Comparison of ENCODE assay signal across 7 mouse cellular contexts in the genomic region with DNA sequence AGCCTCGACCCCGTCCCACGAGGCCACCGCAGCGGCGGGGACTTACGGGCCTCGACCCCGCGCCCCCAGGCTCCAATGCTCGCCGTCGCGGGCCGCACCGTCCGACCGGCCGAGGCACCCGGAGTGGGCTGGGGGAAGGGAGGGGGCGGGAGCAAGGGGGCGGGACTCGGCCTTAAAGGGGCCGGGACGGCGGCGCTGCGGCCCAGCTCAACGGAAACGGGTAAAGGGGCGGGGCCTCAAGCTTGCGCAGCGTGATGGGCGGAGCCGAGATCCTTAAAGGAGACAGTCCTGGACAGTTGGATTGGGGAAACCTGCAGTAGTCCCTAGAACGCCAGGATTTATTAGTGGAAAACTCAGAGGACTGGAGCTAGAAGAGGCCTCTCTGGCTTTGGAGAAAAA. TPM values are rescaled to one million over a fixed set of nuclear protein-coding genes. Genes with fewer than 3 reads are reported as not detected.
DNase-seq lines count a peak whose midpoint lies in the region; ATAC-seq lines count a peak whose summit lies in the region.

A gene (minus strand): TSS at position 141 of the 399 bp plus-strand sequence.

- intact Hi-C loops in gastrocnemius, postnatal 36 days (cut with DNase I) = no loop called here
- intact Hi-C loops in left cerebral cortex, postnatal 25 days (cut with DNase I) = loop anchor here (1.0 kb wide), 1 partner anchor 49 kb away; a partner anchor contains a TSS

- peak within 1 kb of the TSS; percentile 88 for H3K4me2 ChIP-seq in intestine, embryonic 15.5 days (replicated peaks)

- peak; percentile 94 for ATAC-seq in intestine, embryonic 15.5 days

- H3K4me1 ChIP-seq in intestine, embryonic 15.5 days (replicated peaks) = peaks cover 4% of the 10 kb centered on the region; the same call in 1 of the 2 replicates
- peaks cover 24% of the 10 kb centered on the region for H3K4me1 ChIP-seq in midbrain, embryonic 10.5 days

- no peaks in the 10 kb centered on the region for H3K27me3 ChIP-seq in intestine, embryonic 15.5 days (replicated peaks)
- no peaks in the 10 kb centered on the region for H3K27me3 ChIP-seq in midbrain, embryonic 10.5 days (ENCODE audit: low read depth, poor library complexity, severe bottlenecking)

- peak within 1 kb of the TSS; percentile 81 for H3K27ac ChIP-seq in intestine, embryonic 15.5 days
- H3K27ac ChIP-seq in midbrain, embryonic 10.5 days (replicated peaks) = peak within 1 kb of the TSS; percentile 96

- DNase-seq in adrenal gland, adult 18-20 months (ENCODE audit: low spot score in 2 of 2) = peak; percentile 94 to 95
- peak; percentile 98 for DNase-seq in embryo, embryonic 11 days
- DNase-seq in gastrocnemius, postnatal 36 days = peak; percentile 94 to 95
- DNase-seq in left cerebral cortex, postnatal 25 days (ENCODE audit: low spot score in 2 of 2) = peak; percentile 93 to 98
- DNase-seq in midbrain, embryonic 10.5 days (ENCODE audit: low spot score) = peak; percentile 92
- peak; percentile 92 for DNase-seq in right cerebral cortex, postnatal 4 days

- WGBS in intestine, embryonic 15.5 days = 0% methylated on average over 22 of the region's 36 CpGs
- under 1% methylated on average over 28 of the region's 36 CpGs for WGBS in midbrain, embryonic 10.5 days

- H3K9ac ChIP-seq in intestine, embryonic 15.5 days = peak within 1 kb of the TSS; percentile 88

- H3K36me3 ChIP-seq in intestine, embryonic 15.5 days = no peaks in the 10 kb centered on the region
- peaks cover 30% of the 10 kb centered on the region for H3K36me3 ChIP-seq in midbrain, embryonic 10.5 days

- H3K4me3 ChIP-seq in intestine, embryonic 15.5 days (replicated peaks) = peak within 1 kb of the TSS; percentile 83
- H3K4me3 ChIP-seq in midbrain, embryonic 10.5 days = peak within 1 kb of the TSS; percentile 93

- H3K9me3 ChIP-seq in intestine, embryonic 15.5 days = no peaks in the 10 kb centered on the region
- no peaks in the 10 kb centered on the region for H3K9me3 ChIP-seq in midbrain, embryonic 10.5 days (replicated peaks)

RNA-seq across cellular contexts. Expression of the gene that starts here (rescaled TPM):
- 100 to 1,000 TPM; 116 to 119 TPM for total RNA-seq in adrenal gland, adult 18-20 months (2021)
- total RNA-seq in gastrocnemius, postnatal 36 days (2021) = 10 to 100 TPM; 21.1 to 22.0 TPM
- 41.3 and 41.8 TPM in 2 replicates for polyA plus RNA-seq in intestine, embryonic 15.5 days (2015; fragmentation: Nextera tagmentation; extraction: Ambion mirVana)
- total RNA-seq in left cerebral cortex, postnatal 25 days (2021) = 10 to 100 TPM; 64.8 to 73.3 TPM
- polyA plus RNA-seq in midbrain, embryonic 10.5 days (2016; fragmentation: Nextera tagmentation; extraction: Ambion mirVana) = 42.6 and 48.8 TPM in 2 replicates

Comparison
In these comparisons a context has a peak if more than half of its experiments do, and no peak if none do; other contexts are left out.
1. Peak in every context shown above with its lines: DNase-seq, ATAC-seq, H3K4me3 ChIP-seq and H3K27ac ChIP-seq.